Mouse (Mus musculus) activated CD4-positive, CD25-positive, alpha-beta regulatory T cell (primary cell): ENCODE results near the gene Cyp24a1. TPM values are rescaled to one million over a fixed set of nuclear protein-coding genes. Genes with fewer than 3 reads are reported as not detected.

ENCODE experiments used
- polyA plus RNA-seq, 2 experiments: library from polyadenylated mRNA; unstranded; fragments of 100-300 nt; shearing (Covaris generic); gene quantifications; one replicate each; pipeline ENCODE4 v1.2.1; 2017

The Cyp24a1 gene
- under 1 TPM in 1 of 2 experiments, not detected in 1; 0.07 TPM for polyA plus RNA-seq

DNA sequence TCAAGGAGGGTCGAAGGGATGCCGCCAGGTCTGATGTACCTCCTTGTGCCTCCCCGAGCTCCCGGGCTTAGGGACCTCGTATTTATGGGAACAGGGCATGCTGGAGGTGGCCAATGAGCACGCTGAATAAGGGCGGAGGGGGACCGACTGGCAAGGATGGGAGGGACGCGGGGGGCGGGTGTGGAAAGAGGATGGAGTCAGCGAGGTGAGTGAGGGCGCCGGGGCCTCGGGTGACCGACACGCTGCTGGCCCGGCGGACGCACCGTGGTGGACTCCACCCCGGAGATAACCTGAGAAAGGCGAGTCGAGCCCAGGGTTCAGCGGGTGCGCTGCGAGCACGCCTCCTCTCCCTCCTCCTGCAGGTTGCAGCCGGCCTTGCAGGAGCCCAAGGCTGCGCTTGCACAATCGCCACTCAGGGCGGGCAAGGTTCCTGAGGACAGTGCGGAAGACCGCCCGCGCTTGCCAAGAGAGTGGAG is at the start of gene Cyp24a1:
Gene Cyp24a1 (minus strand): TSS at position 55 of the 476 bp plus-strand sequence.

DNA sequence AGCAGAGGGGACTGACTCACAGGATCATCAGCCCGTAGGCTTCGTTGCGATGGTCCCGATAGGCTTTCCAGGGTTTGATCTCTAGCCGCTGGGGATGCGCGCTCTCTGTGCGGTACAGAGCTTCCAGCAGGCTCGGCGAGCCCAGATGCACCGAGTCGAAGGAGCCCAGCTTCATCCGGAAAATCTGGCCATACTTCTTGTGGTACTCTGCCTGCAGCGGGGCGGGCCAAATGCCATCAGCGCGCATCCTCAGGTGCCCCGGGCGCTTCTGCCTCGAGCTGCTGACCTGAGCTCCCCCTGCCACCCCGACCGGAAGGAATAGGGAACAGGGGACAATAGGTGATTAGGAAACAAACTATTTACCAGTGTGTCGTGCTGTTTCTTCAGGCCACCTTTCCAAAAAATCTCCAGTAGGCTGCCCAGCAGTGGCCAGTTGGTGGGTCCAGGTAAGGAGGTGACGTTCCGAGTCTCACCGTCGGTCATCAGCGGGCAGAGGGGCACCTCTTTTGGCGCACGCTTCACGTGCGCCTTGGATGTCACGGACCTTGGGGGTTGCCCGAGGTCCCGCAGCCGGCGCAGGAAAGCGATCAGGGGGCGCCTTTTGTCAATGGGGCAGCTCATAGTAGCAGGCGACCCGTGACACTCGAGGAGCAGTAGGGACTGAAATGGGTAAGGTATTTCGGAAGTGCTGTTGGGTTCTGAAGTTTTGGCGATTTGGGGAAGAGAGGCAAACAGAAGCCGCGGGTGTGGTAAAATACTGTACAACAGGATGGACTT is 603 bp downstream of the Cyp24a1 start, which contains the start of gene Pfdn4:
Gene Pfdn4 (plus strand): TSS at position 275 of the 777 bp plus-strand sequence.

Other genes with a start within 250 kb of the Cyp24a1 start
- gene Bcas1, start 69.3 kb downstream of the Cyp24a1 start, polyA plus RNA-seq, result 1 to 10 TPM; 1.7 to 3.0 TPM
- gene Pfdn4, start 717 bp downstream of the Cyp24a1 start, polyA plus RNA-seq, result 10 to 100 TPM; 40.0 to 43.3 TPM
- gene 4930470P17Rik, start 104.9 kb upstream of the Cyp24a1 start, polyA plus RNA-seq, result under 1 TPM in 1 of 2 experiments, not detected in 1; 0.21 TPM
- gene Dok5, start 234.7 kb upstream of the Cyp24a1 start, polyA plus RNA-seq, result under 1 TPM in 1 of 2 experiments, not detected in 1; 0.10 TPM